Mouse (Mus musculus) adrenal gland, adult 2 months (tissue): Measurements from ENCODE around the gene Camta1. TPM values are rescaled to one million over a fixed set of nuclear protein-coding genes. Genes with fewer than 3 reads are reported as not detected.

Experiments
- DNase-seq: peaks from one replicate; pipeline ENCODE4 v3.0.0; 2021
- polyA plus RNA-seq: library from polyadenylated mRNA; depleted of rRNA; stranded (reverse); fragments of >200 nt; gene quantifications from 2 replicates; pipeline ENCODE4 v1.2.3, GENCODE M21; 2012
- total RNA-seq, 2 experiments: library from RNA; stranded (reverse); gene quantifications; 2 replicates each; pipeline ENCODE4 v1.2.3; 2021

Camta1 gene
- total and polyA plus RNA-seq, 3 experiments: 8.5 to 35.0 (median 24.0) TPM

GRCm38 (mm10) chr4:151738280-151738679, 123.4 kb downstream of the Camta1 start:
- no peak for DNase-seq

- no peak for DNase-seq
Observed at GRCm38 (mm10) chr4:151732668-151733067, 129.0 kb downstream of the Camta1 start.

GRCm38 (mm10) chr4:151730037-151730759, 131.5 kb downstream of the Camta1 start:
- no peak for DNase-seq

- DNase-seq: no peak
Observed at GRCm38 (mm10) chr4:151729116-151729515, 132.6 kb downstream of the Camta1 start.

- no peak for DNase-seq
Observed at GRCm38 (mm10) chr4:151728391-151729065, 133.1 kb downstream of the Camta1 start.

GRCm38 (mm10) chr4:151726396-151726795, 135.3 kb downstream of the Camta1 start:
- DNase-seq: no peak

GRCm38 (mm10) chr4:151724897-151725296, 136.8 kb downstream of the Camta1 start:
- no peak for DNase-seq

GRCm38 (mm10) chr4:151720722-151721467, 140.8 kb downstream of the Camta1 start:
- DNase-seq: no peak

- peak; percentile 43 for DNase-seq
Observed at GRCm38 (mm10) chr4:151718866-151719475, 142.7 kb downstream of the Camta1 start.

- no peak for DNase-seq
Observed at GRCm38 (mm10) chr4:151717864-151718263, 143.8 kb downstream of the Camta1 start.

GRCm38 (mm10) chr4:151713714-151714113, 148.0 kb downstream of the Camta1 start:
- DNase-seq: peak; percentile 12

GRCm38 (mm10) chr4:151711406-151711805, 150.3 kb downstream of the Camta1 start:
- DNase-seq: no peak

GRCm38 (mm10) chr4:151710522-151710921, 151.2 kb downstream of the Camta1 start:
- DNase-seq: no peak

GRCm38 (mm10) chr4:151709269-151709668, 152.4 kb downstream of the Camta1 start:
- no peak for DNase-seq

- DNase-seq: no peak
Observed at GRCm38 (mm10) chr4:151703069-151703735, 158.5 kb downstream of the Camta1 start.

GRCm38 (mm10) chr4:151702463-151702862, 159.2 kb downstream of the Camta1 start:
- DNase-seq: no peak

GRCm38 (mm10) chr4:151695984-151696383, 165.7 kb downstream of the Camta1 start:
- DNase-seq: no peak

- no peak for DNase-seq
Observed at GRCm38 (mm10) chr4:151694531-151694930, 167.1 kb downstream of the Camta1 start.

- no peak for DNase-seq
Observed at GRCm38 (mm10) chr4:151694047-151694446, 167.6 kb downstream of the Camta1 start.

- no peak for DNase-seq
Observed at GRCm38 (mm10) chr4:151690041-151690440, 171.6 kb downstream of the Camta1 start.

GRCm38 (mm10) chr4:151688206-151688605, 173.5 kb downstream of the Camta1 start:
- DNase-seq: no peak

- no peak for DNase-seq
Observed at GRCm38 (mm10) chr4:151684596-151684995, 177.1 kb downstream of the Camta1 start.
